In genomic region chr11:74847919-74848521, GRCm38 (mm10) we compare ENCODE assay signal across 8 mouse cellular contexts. TPM values are rescaled to one million over a fixed set of nuclear protein-coding genes. Genes with fewer than 3 reads are reported as not detected.
A peak's percentile ranks its signal among the peaks of the same experiment; 100 is the strongest.
DNase-seq lines count a peak whose midpoint lies in the region; ATAC-seq and TF ChIP-seq lines count a peak whose summit lies in the region.

No protein-coding gene starts in this region.

- WGBS in limb, embryonic 13.5 days, result 3% methylated on average over 13 of the region's 13 CpGs
- 2% methylated on average over 13 of the region's 13 CpGs for WGBS in midbrain, embryonic 15.5 days
- WGBS in stomach, embryonic 15.5 days, result 6% methylated on average over 13 of the region's 13 CpGs

- TF ChIP-seq CTCF in testis, adult 2 months (IDR thresholded peaks at IDR 0.05; ENCODE audit: control insufficient read depth, insufficient read depth, insufficient replicate concordance, low read depth, low read length), result peak; percentile 65; the same call in 1 of the 2 replicates

- no peak for DNase-seq in testis, postnatal 14 days (ENCODE audit: low spot score)
- DNase-seq in cerebellum, postnatal 10 days, result peak; percentile 91 to 94
- DNase-seq in frontal cortex, postnatal 25 days (ENCODE audit: low spot score in 2 of 2), result peak; percentile 64 to 68

- TF ChIP-seq POLR2A in testis, adult 2 months (IDR thresholded peaks at IDR 0.05; ENCODE audit: control insufficient read depth, low read depth, low read length), result no peak

- H3K4me3 ChIP-seq in testis, adult 2 months (ENCODE audit: control insufficient read depth, low read depth, low read length), result no peak overlapping the region
- H3K4me3 ChIP-seq in limb, embryonic 13.5 days, result no peak overlapping the region
- H3K4me3 ChIP-seq in midbrain, embryonic 15.5 days, result no peak overlapping the region
- H3K4me3 ChIP-seq in stomach, embryonic 15.5 days (replicated peaks), result no peak overlapping the region

- ATAC-seq in inflammation-experienced regulatory T-cells, adult 6 months, result peak; percentile 43
- ATAC-seq in limb, embryonic 13.5 days (ENCODE audit: low FRiP score, low read depth), result peak; percentile 70; the same call in 1 of the 2 replicates
- peak; percentile 43 for ATAC-seq in midbrain, embryonic 15.5 days (replicated peaks)
- peak; percentile 84 for ATAC-seq in stomach, embryonic 15.5 days (ENCODE audit: insufficient read depth, low FRiP score, low read depth)

- H3K27ac ChIP-seq in testis, adult 2 months (ENCODE audit: control insufficient read depth, insufficient read depth, low read depth, low read length), result no peak overlapping the region
- no peak overlapping the region for H3K27ac ChIP-seq in limb, embryonic 13.5 days
- no peak overlapping the region; the same call in 1 of the 2 replicates for H3K27ac ChIP-seq in midbrain, embryonic 15.5 days
- peak overlapping the region; percentile 62; the same call in 1 of the 2 replicates for H3K27ac ChIP-seq in stomach, embryonic 15.5 days

- H3K36me3 ChIP-seq in testis, adult 2 months (ENCODE audit: control insufficient read depth, insufficient read depth, low read length), result no peaks in the 10 kb centered on the region
- peaks cover 35% of the 10 kb centered on the region for H3K36me3 ChIP-seq in limb, embryonic 13.5 days
- H3K36me3 ChIP-seq in midbrain, embryonic 15.5 days (replicated peaks), result peaks cover 15% of the 10 kb centered on the region
- peaks cover 13% of the 10 kb centered on the region; the same call in 1 of the 2 replicates for H3K36me3 ChIP-seq in stomach, embryonic 15.5 days

- H3K27me3 ChIP-seq in testis, adult 2 months (ENCODE audit: control insufficient read depth, insufficient read depth, low read length), result no peaks in the 10 kb centered on the region
- no peaks in the 10 kb centered on the region for H3K27me3 ChIP-seq in limb, embryonic 13.5 days
- H3K27me3 ChIP-seq in midbrain, embryonic 15.5 days (replicated peaks), result no peaks in the 10 kb centered on the region
- no peaks in the 10 kb centered on the region for H3K27me3 ChIP-seq in stomach, embryonic 15.5 days (replicated peaks)

- H3K9me3 ChIP-seq in limb, embryonic 13.5 days, result 0 out of 2 replicates have a peak, but pooled peaks cover 4% of the 10 kb centered on the region
- no peaks in the 10 kb centered on the region for H3K9me3 ChIP-seq in midbrain, embryonic 15.5 days
- H3K9me3 ChIP-seq in stomach, embryonic 15.5 days, result no peaks in the 10 kb centered on the region

- H3K9ac ChIP-seq in limb, embryonic 13.5 days, result peak overlapping the region; percentile 39
- H3K9ac ChIP-seq in midbrain, embryonic 15.5 days, result no peak overlapping the region
- no peak overlapping the region for H3K9ac ChIP-seq in stomach, embryonic 15.5 days

- H3K4me1 ChIP-seq in testis, adult 2 months (ENCODE audit: control insufficient read depth, insufficient read depth, low read length), result peaks cover 6% of the 10 kb centered on the region
- H3K4me1 ChIP-seq in limb, embryonic 13.5 days, result peaks cover 17% of the 10 kb centered on the region
- H3K4me1 ChIP-seq in midbrain, embryonic 15.5 days, result peaks cover 5% of the 10 kb centered on the region
- H3K4me1 ChIP-seq in stomach, embryonic 15.5 days, result peaks cover 10% of the 10 kb centered on the region

- no peak overlapping the region for H3K4me2 ChIP-seq in limb, embryonic 13.5 days (replicated peaks)
- no peak overlapping the region for H3K4me2 ChIP-seq in midbrain, embryonic 15.5 days
- H3K4me2 ChIP-seq in stomach, embryonic 15.5 days, result peak overlapping the region; percentile 41

RNA-seq across cellular contexts. Expression of gene Mnt, which starts 17.3 kb away (rescaled TPM):
- polyA plus RNA-seq in testis, adult 2 months (2012; rRNA removed), result 42.6 and 44.0 TPM in 2 replicates
- 1 to 10 TPM; 4.8 to 6.5 (median 6.3) TPM for polyA plus RNA-seq in inflammation-experienced regulatory T-cells, adult 6 months (2017; shearing (Covaris generic))
- 5.3 and 5.8 TPM in 2 replicates for polyA plus RNA-seq in limb, embryonic 13.5 days (2015; fragmentation: Nextera tagmentation; extraction: Ambion mirVana)
- polyA plus RNA-seq in midbrain, embryonic 15.5 days (2015; fragmentation: Nextera tagmentation; extraction: Ambion mirVana), result 9.9 and 10.2 TPM in 2 replicates
- polyA plus RNA-seq in stomach, embryonic 15.5 days (2015; fragmentation: Nextera tagmentation; extraction: Ambion mirVana), result 3.9 and 4.5 TPM in 2 replicates

RNA-seq across cellular contexts. Expression of gene Sgsm2, which starts 48.8 kb away (rescaled TPM):
- 27.9 and 30.7 TPM in 2 replicates for polyA plus RNA-seq in testis, adult 2 months (2012; rRNA removed)
- polyA plus RNA-seq in inflammation-experienced regulatory T-cells, adult 6 months (2017; shearing (Covaris generic)), result 1 to 10 TPM; 1.2 to 3.2 (median 2.9) TPM
- polyA plus RNA-seq in limb, embryonic 13.5 days (2015; fragmentation: Nextera tagmentation; extraction: Ambion mirVana), result 4.5 and 6.0 TPM in 2 replicates
- polyA plus RNA-seq in midbrain, embryonic 15.5 days (2015; fragmentation: Nextera tagmentation; extraction: Ambion mirVana), result 31.2 and 33.9 TPM in 2 replicates
- 6.2 and 6.9 TPM in 2 replicates for polyA plus RNA-seq in stomach, embryonic 15.5 days (2015; fragmentation: Nextera tagmentation; extraction: Ambion mirVana)

RNA-seq across cellular contexts. Expression of gene Tsr1, which starts 49.9 kb away (rescaled TPM):
- 14.7 and 15.1 TPM in 2 replicates for polyA plus RNA-seq in testis, adult 2 months (2012; rRNA removed)
- 10 to 100 TPM; 29.2 to 46.3 (median 45.4) TPM for polyA plus RNA-seq in inflammation-experienced regulatory T-cells, adult 6 months (2017; shearing (Covaris generic))
- polyA plus RNA-seq in limb, embryonic 13.5 days (2015; fragmentation: Nextera tagmentation; extraction: Ambion mirVana), result 44.8 and 45.6 TPM in 2 replicates
- polyA plus RNA-seq in midbrain, embryonic 15.5 days (2015; fragmentation: Nextera tagmentation; extraction: Ambion mirVana), result 26.3 and 28.6 TPM in 2 replicates
- polyA plus RNA-seq in stomach, embryonic 15.5 days (2015; fragmentation: Nextera tagmentation; extraction: Ambion mirVana), result 43.3 and 48.3 TPM in 2 replicates
